Mouse (Mus musculus) hindbrain, embryonic 16.5 days (tissue): Measurements from ENCODE around the gene Tppp. TPM values are rescaled to one million over a fixed set of nuclear protein-coding genes. Genes with fewer than 3 reads are reported as not detected.
A peak's percentile ranks its signal among the peaks of the same experiment; 100 is the strongest.

ENCODE experiments used
- ATAC-seq: fragments of 200-750 bp; cut with Nextera tagmentation; 2 replicates; pipeline ENCODE4 v1.8.0; 2017; ENCODE audit warnings: moderate TSS enrichment, moderate library complexity
- H3K27ac ChIP-seq: fragments of 300-500 bp; sonication (generic); 2 replicates; pipeline ENCODE4 v1.5.1; 2014; ENCODE audit warnings: low read depth, mild to moderate bottlenecking, control low read depth, low read length, moderate library complexity
- H3K27me3 ChIP-seq: fragments of 300-500 bp; sonication (generic); replicated peaks from 2 replicates; pipeline ENCODE4 v1.6.1; 2014; ENCODE audit warnings: low read length; ENCODE audit not compliant: control insufficient read depth, insufficient read depth
- H3K36me3 ChIP-seq: fragments of 300-500 bp; sonication (generic); 2 replicates; pipeline ENCODE4 v1.6.1; 2014; ENCODE audit warnings: mild to moderate bottlenecking, low read length, moderate library complexity, mixed read lengths; ENCODE audit not compliant: control insufficient read depth, insufficient read depth
- H3K4me1 ChIP-seq: fragments of 300-500 bp; sonication (generic); 2 replicates; pipeline ENCODE4 v1.6.1; 2014; ENCODE audit warnings: low read depth, low read length; ENCODE audit not compliant: control insufficient read depth, insufficient read depth
- H3K4me2 ChIP-seq: fragments of 300-500 bp; sonication (generic); 2 replicates; pipeline ENCODE4 v1.6.1; 2014; ENCODE audit warnings: mild to moderate bottlenecking, low read length, control low read depth, moderate library complexity
- H3K4me3 ChIP-seq: fragments of 300-500 bp; sonication (generic); 2 replicates; pipeline ENCODE4 v1.5.1; 2014; ENCODE audit warnings: mild to moderate bottlenecking, low read length, control low read depth, moderate library complexity
- H3K9ac ChIP-seq: fragments of 300-500 bp; sonication (generic); 2 replicates; pipeline ENCODE4 v1.6.1; 2014; ENCODE audit warnings: low read depth, mild to moderate bottlenecking, control low read depth, low read length, moderate library complexity
- H3K9me3 ChIP-seq: fragments of 300-500 bp; sonication (generic); 2 replicates; pipeline ENCODE4 v1.6.1; 2014; ENCODE audit warnings: mild to moderate bottlenecking, low read length, moderate library complexity; ENCODE audit not compliant: control insufficient read depth
- WGBS: fragments of 180-500 bp; shearing (Covaris S2); extraction: QIAGEN DNeasy Blood & Tissue Kit; methylation state at CpG from one replicate; pipeline ENCODE4 v1.1.7; 2014; 5-methylcytosine and 5-hydroxymethylcytosine counted together
- polyA plus RNA-seq: library from polyadenylated mRNA; unstranded; fragments of >200 nt; fragmentation: Nextera tagmentation; extraction: Ambion mirVana; gene quantifications from 2 replicates; pipeline ENCODE4 v1.2.1, GENCODE M21; 2015

Gene Tppp
- polyA plus RNA-seq, 1 experiment from 2014 or later, result 13.9 TPM

- 69% methylated on average over 2 of the region's 2 CpGs for WGBS
- Histone ChIP-seq H3K4me3 (no peak overlapping the region), H3K27me3 (no peaks in the 10 kb centered on the region), H3K9me3 (no peaks in the 10 kb centered on the region), H3K4me2 (no peak overlapping the region), H3K4me1 (no peaks in the 10 kb centered on the region), H3K36me3 (peaks cover 12% of the 10 kb centered on the region), H3K27ac (no peak overlapping the region), H3K9ac (no peak overlapping the region)
- no peak for ATAC-seq
Measured at GRCm38 (mm10) chr13:74034756-74035155, 25.5 kb downstream of the Tppp start.

- Histone ChIP-seq H3K4me2 (no peak overlapping the region), H3K9me3 (no peaks in the 10 kb centered on the region), H3K9ac (no peak overlapping the region), H3K27me3 (no peaks in the 10 kb centered on the region), H3K27ac (no peak overlapping the region), H3K4me1 (no peaks in the 10 kb centered on the region), H3K4me3 (no peak overlapping the region), H3K36me3 (peaks cover 14% of the 10 kb centered on the region)
- WGBS, result 93% methylated on average over 2 of the region's 2 CpGs
- ATAC-seq, result no peak
Measured at GRCm38 (mm10) chr13:74035776-74036175, 26.6 kb downstream of the Tppp start.

- Histone ChIP-seq H3K4me2 (no peak overlapping the region), H3K9ac (no peak overlapping the region), H3K4me1 (no peaks in the 10 kb centered on the region), H3K27ac (no peak overlapping the region), H3K36me3 (peaks cover 4% of the 10 kb centered on the region; the same call in 1 of the 2 replicates), H3K4me3 (no peak overlapping the region), H3K27me3 (no peaks in the 10 kb centered on the region), H3K9me3 (no peaks in the 10 kb centered on the region)
- 91% methylated on average over 3 of the region's 3 CpGs for WGBS
- no peak for ATAC-seq
Measured at GRCm38 (mm10) chr13:74039926-74040325, 30.7 kb downstream of the Tppp start.

- 100% methylated on average over 1 of the region's 1 CpGs for WGBS
- H3K27ac ChIP-seq, result no peak overlapping the region
- no peaks in the 10 kb centered on the region for H3K9me3 ChIP-seq
- no peak overlapping the region for H3K4me2 ChIP-seq
- no peak overlapping the region for H3K4me3 ChIP-seq
- H3K9ac ChIP-seq, result no peak overlapping the region
- no peaks in the 10 kb centered on the region; the same call in 1 of the 2 replicates for H3K4me1 ChIP-seq
- no peaks in the 10 kb centered on the region for H3K36me3 ChIP-seq
- no peak for ATAC-seq
- no peaks in the 10 kb centered on the region for H3K27me3 ChIP-seq
Measured at GRCm38 (mm10) chr13:74056194-74056593, 47.0 kb downstream of the Tppp start.

- no peak overlapping the region for H3K9ac ChIP-seq
Measured at GRCm38 (mm10) chr13:74058081-74058480, 48.9 kb downstream of the Tppp start.

GRCm38 (mm10) chr13:74061613-74062377 is 52.6 kb downstream of the Tppp start, which contains the start of gene Cep72:
Cep72 (minus strand) TSS chr13:74062299.
- H3K36me3 ChIP-seq, result no peaks in the 10 kb centered on the region
- no peaks in the 10 kb centered on the region for H3K9me3 ChIP-seq
- ATAC-seq, result peak; percentile 98
- peak within 1 kb of the TSS; percentile 88 for H3K9ac ChIP-seq
- peak within 1 kb of the TSS; percentile 60 for H3K27ac ChIP-seq
- H3K27me3 ChIP-seq, result no peaks in the 10 kb centered on the region
- peak within 1 kb of the TSS; percentile 99 for H3K4me3 ChIP-seq
- H3K4me1 ChIP-seq, result no peaks in the 10 kb centered on the region; the same call in 1 of the 2 replicates
- H3K4me2 ChIP-seq, result peak within 1 kb of the TSS; percentile 79
- 3% methylated on average over 48 of the region's 48 CpGs for WGBS

More at GRCm38 (mm10) chr13:74058081-74058480, 48.9 kb downstream of the Tppp start:
- H3K27me3 ChIP-seq, result no peaks in the 10 kb centered on the region
- ATAC-seq, result no peak
- H3K36me3 ChIP-seq, result no peaks in the 10 kb centered on the region
- H3K9me3 ChIP-seq, result no peaks in the 10 kb centered on the region
- no peak overlapping the region for H3K4me3 ChIP-seq
- H3K4me1 ChIP-seq, result no peaks in the 10 kb centered on the region; the same call in 1 of the 2 replicates
- no peak overlapping the region for H3K4me2 ChIP-seq
- no peak overlapping the region for H3K27ac ChIP-seq
- WGBS, result 94% methylated on average over 9 of the region's 9 CpGs

- Histone ChIP-seq H3K4me3 (peak overlapping the region; percentile 99), H3K27me3 (no peaks in the 10 kb centered on the region), H3K9me3 (no peaks in the 10 kb centered on the region), H3K4me2 (peak overlapping the region; percentile 79), H3K4me1 (no peaks in the 10 kb centered on the region; the same call in 1 of the 2 replicates), H3K27ac (no peak overlapping the region), H3K9ac (peak overlapping the region; percentile 88), H3K36me3 (no peaks in the 10 kb centered on the region)
- 25% methylated on average over 11 of the region's 11 CpGs for WGBS
- no peak for ATAC-seq
Measured at GRCm38 (mm10) chr13:74062378-74063128, 53.3 kb downstream of the Tppp start.

GRCm38 (mm10) chr13:74063340-74064050 is 54.3 kb downstream of the Tppp start:
- Histone ChIP-seq H3K4me3 (no peak overlapping the region), H3K36me3 (no peaks in the 10 kb centered on the region), H3K27ac (no peak overlapping the region), H3K4me2 (no peak overlapping the region), H3K9ac (no peak overlapping the region), H3K9me3 (no peaks in the 10 kb centered on the region), H3K27me3 (no peaks in the 10 kb centered on the region), H3K4me1 (no peaks in the 10 kb centered on the region; the same call in 1 of the 2 replicates)
- 88% methylated on average over 1 of the region's 1 CpGs for WGBS
- ATAC-seq, result no peak

- Histone ChIP-seq H3K27ac (no peak overlapping the region), H3K9ac (no peak overlapping the region), H3K4me1 (no peaks in the 10 kb centered on the region), H3K36me3 (no peaks in the 10 kb centered on the region), H3K4me3 (no peak overlapping the region), H3K4me2 (no peak overlapping the region), H3K9me3 (no peaks in the 10 kb centered on the region), H3K27me3 (no peaks in the 10 kb centered on the region)
- 83% methylated on average over 1 of the region's 1 CpGs for WGBS
- no peak for ATAC-seq
Measured at GRCm38 (mm10) chr13:74066576-74066975, 57.4 kb downstream of the Tppp start.
